Mouse (Mus musculus): ENCODE measurements around the gene Trip4.

Gene Trip4

GRCm38 (mm10) chr9:65908394-65909300, at the start of gene Trip4, which contains the start of gene Csnk1g1:
Trip4 (minus strand) TSS chr9:65908794.
Csnk1g1 (plus strand) TSS chr9:65908924.
- peak; percentile 74 for DNase-seq (ENCODE audit: low spot score)

GRCm38 (mm10) chr9:65951082-65951587, 42.5 kb upstream of the Trip4 start:
- no peak for DNase-seq (ENCODE audit: low spot score)

- DNase-seq (ENCODE audit: low spot score), result no peak
These were observed 29.0 kb upstream of the Trip4 start for GRCm38 (mm10) chr9:65937566-65937965.

DNA sequence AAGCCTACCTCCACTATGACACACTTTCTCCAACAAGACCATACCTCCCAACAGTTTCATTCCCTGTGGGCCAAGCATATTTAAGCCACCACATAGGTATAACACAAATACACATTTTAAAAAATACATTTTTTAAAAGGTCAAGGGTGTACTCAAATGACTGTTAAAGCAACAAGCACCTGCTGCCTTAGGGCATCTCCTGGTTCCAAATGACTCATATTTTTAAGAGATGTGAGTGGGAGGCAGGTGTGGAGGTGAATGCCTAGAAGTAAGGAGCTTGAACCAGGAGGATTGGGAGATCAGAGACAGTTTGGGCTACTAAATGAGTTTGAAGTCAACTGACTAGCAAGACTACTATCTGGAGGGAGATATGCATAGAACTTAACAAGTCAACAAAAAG, 21.2 kb upstream of the Trip4 start:
- DNase-seq (ENCODE audit: low spot score), result no peak

DNA sequence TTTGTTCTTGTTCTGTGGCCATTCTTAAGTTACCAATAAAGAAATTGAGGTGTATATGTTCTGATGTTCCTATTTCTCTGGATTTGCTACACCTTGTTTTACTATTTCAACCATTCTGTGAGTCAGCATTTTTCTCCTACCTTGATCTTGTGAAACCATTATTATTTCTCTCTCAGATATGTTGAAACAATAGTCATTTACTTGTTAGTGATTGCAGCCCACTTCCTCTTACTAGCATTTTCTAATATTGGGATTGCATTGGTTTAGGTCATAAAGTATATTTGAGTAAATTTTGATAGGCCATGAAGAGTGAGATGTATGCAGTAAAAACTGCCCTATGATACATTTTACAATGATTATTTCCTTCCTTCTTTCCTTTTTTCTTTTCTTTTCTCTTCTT, 19.9 kb upstream of the Trip4 start:
- DNase-seq (ENCODE audit: low spot score), result no peak

- DNase-seq (ENCODE audit: low spot score), result no peak
These were observed 8.4 kb upstream of the Trip4 start for GRCm38 (mm10) chr9:65917015-65917414.

DNA sequence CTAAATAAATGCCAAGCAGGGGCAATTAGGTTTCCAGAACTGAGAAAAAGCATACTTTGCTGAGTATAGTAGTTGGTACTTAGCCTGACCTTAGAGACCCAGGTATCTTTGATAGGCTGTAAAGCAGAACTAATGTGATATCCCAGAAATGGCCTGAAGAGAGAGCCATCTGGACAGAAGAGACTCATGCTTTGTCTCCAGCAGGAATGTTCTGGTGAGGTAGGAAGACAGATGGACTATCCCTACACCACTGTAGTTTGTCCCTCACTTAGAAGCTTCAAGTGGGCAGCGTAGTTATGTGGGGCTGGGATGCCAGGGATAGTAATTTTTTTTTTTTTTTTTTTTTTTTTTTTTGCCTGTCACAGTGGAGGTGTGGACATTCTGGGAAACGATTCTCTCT, 5.4 kb upstream of the Trip4 start:
- no peak for DNase-seq (ENCODE audit: low spot score)

- DNase-seq (ENCODE audit: low spot score), result no peak
These were observed 1.2 kb upstream of the Trip4 start for GRCm38 (mm10) chr9:65909837-65910236.

- peak; percentile 33 for DNase-seq (ENCODE audit: low spot score)
These were observed 757 bp upstream of the Trip4 start for GRCm38 (mm10) chr9:65909301-65909801.

- no peak for DNase-seq (ENCODE audit: low spot score)
These were observed 5.2 kb downstream of the Trip4 start for GRCm38 (mm10) chr9:65903419-65903818.

GRCm38 (mm10) chr9:65902879-65903278, 5.7 kb downstream of the Trip4 start:
- DNase-seq (ENCODE audit: low spot score), result no peak

DNA sequence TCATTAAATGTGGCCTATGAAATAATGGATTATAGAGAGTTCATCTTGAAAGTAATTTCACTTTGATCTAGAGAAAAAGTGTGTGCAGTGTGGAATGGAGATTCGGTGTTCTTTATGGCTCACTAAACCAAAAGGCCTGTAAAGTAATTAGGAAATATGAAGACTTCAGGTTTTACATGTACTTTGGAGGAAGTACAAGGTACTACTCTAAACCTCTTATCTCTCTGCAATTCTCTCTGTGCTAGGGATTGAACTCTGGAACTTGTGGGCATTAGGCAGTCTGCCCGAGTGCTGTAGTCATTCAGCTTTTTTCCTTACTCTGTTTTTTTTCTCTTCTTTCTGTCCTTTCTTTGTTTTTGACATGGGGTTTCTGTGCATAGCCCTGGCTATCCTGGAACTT, 11.6 kb downstream of the Trip4 start:
- no peak for DNase-seq (ENCODE audit: low spot score)

GRCm38 (mm10) chr9:65891126-65891525, 17.5 kb downstream of the Trip4 start:
- DNase-seq (ENCODE audit: low spot score), result no peak

DNA sequence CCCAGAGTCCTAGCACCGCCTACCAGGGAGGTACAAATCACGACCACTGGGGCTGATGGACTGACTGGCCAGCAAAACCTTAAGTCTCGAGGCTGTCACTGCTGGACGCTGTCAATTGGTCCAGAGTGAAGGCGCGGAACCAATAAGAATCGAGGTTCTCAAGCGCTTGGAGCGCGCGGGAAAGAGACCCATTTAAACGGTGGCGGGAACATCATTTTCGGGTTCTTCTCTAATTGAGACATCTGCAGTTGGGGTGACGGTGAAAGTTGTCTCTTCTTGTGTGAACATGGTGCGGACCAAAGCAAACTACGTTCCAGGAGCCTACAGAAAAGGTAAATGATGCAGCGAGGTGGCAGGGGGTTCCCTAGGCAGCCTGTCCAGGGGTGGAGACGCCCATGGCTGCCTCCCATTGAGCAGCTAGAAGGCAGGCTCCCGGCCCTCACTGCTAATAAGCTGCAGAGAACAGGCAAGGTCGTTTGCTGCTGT, 18.4 kb downstream of the Trip4 start, which contains the start of gene Pclaf:
Gene Pclaf, plus strand, starts transcription at position 95 of the 486 bp plus-strand sequence.
- DNase-seq (ENCODE audit: low spot score), result peak; percentile 60

DNA sequence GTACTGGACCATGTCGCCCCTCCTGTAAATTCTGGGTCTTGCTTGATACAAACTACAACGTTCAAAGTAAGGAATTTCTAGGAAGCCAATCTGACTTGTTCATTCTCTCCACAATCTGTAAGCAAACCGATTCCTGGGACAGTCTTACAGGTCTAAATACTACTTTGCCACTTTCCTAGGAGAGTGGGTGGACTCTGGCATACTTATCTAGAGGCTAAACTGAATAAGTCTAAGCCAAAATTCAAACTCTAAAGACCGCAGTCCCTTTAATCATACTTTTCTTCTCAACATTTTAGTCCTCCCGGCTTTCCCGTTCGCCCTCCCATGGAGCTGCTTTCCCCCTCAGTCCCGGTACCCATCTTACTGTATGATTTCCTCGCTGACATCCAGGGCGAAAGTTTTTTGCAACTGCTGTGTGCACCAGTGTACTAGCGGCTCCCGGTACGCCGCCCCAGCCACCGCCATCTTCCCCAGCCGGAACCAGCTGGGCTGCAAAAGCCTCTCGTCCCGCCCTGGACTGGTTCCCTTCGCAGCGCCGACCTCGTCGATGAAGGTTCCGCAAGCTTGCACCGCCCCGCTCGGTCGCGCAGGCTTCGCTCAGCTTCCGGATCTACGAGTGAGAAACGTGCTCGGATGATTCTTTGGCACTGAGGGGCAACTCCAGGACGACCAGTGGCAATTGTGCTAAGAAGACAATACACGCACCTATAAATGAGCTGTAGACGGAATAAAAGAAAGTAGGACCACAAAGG, 23.9 kb downstream of the Trip4 start:
- peak; percentile 77 for DNase-seq (ENCODE audit: low spot score)

- DNase-seq (ENCODE audit: low spot score), result no peak
These were observed 48.9 kb downstream of the Trip4 start for GRCm38 (mm10) chr9:65859656-65860055.

- DNase-seq (ENCODE audit: low spot score), result no peak
These were observed 58.4 kb downstream of the Trip4 start for GRCm38 (mm10) chr9:65850203-65850602.

DNA sequence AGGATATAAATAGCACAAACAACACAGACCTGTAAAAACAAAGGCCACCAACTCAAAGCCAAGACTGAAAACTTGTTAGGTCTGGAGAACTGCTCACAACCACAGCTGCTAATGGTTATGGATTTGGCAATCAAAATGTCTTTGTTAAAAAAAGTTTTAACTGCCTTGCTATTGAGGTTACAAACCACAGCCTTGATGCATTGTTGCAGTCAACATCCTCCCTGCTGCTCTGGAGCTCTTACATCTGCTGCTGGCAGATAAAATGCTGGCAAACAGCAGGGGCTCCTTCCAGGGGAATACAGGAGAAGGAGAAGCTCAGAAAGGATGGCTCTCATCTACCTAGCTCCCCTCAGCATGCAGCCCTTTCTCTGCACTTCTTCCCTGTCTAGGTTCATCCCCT, 60.4 kb downstream of the Trip4 start:
- no peak for DNase-seq (ENCODE audit: low spot score)

DNA sequence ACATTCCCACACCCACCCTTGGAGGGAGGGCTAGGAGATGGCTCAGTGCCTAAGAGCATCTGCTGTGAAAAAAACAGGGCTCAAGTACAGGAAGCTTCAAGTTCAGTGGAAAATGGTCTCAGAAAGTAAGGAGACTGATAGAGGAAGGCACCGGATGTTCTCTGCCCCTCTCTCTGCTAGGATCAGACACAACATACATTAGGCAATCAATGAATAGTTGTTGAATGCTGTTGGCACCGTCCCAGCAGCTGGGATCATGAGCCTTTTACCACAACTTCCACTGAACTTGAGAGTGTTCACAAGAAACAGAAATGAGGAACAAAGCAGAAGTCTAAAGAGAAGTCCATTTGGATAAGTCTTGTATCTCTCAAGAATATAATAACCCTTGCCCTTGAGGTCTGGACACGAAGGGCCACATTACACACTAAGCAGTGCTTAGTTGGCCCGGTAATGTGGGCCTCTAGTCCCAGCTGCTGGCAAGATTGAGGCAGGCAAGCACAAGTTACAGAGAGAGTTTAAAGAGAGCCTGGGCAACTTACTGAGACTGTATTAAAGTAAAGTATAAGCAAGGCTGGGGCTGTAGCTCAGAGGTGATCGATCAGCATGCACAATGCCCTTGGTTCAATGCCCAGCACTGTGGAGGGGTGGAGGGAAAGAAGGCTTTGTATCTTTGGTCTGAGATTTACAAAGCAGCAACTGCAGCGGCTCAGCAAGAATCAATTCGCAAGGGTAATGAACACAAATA, 64.0 kb downstream of the Trip4 start:
- DNase-seq (ENCODE audit: low spot score), result no peak

- no peak for DNase-seq (ENCODE audit: low spot score)
These were observed 68.8 kb downstream of the Trip4 start for GRCm38 (mm10) chr9:65839841-65840240.

- DNase-seq (ENCODE audit: low spot score), result no peak
These were observed 71.7 kb downstream of the Trip4 start for GRCm38 (mm10) chr9:65836916-65837315.
